Mouse (Mus musculus): ENCODE measurements at regions not wholly inside any gene's neighbourhood (a gene's known extent, or its start where the extent isn't known, plus 50 kb on each side); places are given as distances from the start of the nearest gene placed in this dataset.

DNA sequence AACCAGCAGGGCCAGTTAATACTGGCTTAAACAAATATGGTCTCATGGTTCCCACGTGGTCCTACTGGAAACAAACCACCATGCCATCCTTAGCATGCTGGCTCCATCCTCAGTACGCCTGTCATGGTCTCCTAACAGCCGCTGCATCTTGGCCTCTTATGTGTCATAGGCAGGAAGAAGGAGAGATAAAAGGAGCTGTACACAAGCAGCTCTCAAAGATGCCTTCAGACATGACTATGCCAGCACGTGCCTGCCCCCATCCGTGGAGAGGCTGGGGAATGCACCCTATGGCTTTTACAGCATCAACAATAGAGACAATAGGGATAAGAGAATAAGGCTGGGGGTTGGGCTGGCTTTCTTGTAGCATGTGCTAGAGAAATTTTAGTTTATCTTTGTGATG lies 171.0 kb upstream of the Stt3b start:
- no peak for DNase-seq (ENCODE audit: low spot score in 2 of 2)

DNA sequence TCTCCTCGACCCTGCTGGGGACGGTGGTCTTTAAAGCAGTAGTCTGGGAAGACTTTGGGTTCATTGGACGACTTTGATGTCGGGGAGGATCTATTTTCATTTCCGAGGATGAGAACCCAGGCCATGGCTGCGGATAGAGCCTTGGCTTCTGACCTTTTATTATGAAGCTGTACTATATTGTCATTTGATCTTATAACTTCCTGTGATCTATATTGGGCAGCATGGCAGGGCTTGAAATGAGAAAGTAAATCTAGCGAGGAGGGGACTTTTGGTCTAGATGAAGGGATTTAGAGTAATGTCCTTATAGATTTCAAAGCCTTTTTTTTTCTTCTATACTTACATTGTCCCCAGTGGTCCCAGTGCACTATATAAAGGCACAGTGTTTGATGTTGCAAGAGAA lies 172.8 kb upstream of the Stt3b start:
- DNase-seq (ENCODE audit: low spot score in 2 of 2), result no peak

DNA sequence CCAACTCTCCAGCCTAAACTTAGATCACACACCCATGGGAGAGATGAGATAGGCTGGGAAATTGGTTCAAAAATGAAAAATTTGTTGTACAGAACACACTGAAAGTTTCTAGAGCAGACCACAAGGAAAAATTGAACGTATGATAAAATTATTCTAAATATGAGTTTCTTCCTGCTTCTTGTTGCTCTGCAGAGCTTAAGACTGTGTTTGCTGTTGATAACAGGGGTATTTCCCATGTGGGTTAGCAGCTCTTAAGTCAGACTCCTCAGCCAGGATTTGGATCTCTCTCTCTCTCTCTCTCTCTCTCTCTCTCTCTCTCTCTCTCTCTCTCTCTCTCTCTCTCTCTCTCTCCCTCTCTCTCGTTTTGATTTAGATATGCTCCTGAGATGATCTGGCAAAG lies 173.5 kb upstream of the Stt3b start:
- DNase-seq (ENCODE audit: low spot score in 2 of 2), result no peak

DNA sequence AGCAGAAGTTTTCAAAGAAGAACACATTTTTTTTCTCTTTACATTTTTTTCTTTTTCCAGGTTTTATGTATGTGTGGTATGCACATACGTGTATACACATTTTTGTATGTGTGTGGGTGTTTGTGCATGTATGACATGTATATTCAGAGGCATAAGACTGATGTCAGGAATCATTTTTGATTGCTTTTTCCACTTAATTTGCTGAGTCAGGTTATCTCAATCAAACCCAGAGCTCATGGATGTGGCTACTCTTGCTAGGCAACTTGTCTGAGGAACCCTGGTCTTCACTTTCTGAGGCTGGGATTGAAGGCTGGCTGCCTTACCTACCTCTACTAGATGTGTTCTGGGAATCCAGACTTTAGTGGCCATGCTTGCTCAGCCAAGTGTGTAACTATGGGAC lies 174.2 kb upstream of the Stt3b start:
- DNase-seq (ENCODE audit: low spot score in 2 of 2), result no peak

DNA sequence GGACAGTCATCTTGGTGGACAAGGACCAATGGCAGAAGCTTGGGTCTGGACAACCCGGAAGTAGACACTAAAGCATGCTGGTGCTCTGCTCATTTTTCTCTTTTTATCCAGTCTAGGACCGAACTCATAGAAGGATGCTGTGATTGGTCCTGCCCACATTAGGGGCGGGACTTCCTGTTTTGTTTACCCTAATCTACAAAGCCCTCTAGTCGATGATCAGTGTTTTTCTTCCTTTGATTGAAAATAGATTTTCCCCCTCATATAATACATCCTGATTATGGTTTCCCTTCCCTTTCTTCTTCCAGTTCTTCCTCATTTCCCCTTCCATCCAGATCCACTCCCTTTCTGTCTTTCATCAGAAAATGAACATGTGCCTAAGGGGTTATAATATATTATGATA lies 175.0 kb upstream of the Stt3b start:
- no peak for DNase-seq (ENCODE audit: low spot score in 2 of 2)

DNA sequence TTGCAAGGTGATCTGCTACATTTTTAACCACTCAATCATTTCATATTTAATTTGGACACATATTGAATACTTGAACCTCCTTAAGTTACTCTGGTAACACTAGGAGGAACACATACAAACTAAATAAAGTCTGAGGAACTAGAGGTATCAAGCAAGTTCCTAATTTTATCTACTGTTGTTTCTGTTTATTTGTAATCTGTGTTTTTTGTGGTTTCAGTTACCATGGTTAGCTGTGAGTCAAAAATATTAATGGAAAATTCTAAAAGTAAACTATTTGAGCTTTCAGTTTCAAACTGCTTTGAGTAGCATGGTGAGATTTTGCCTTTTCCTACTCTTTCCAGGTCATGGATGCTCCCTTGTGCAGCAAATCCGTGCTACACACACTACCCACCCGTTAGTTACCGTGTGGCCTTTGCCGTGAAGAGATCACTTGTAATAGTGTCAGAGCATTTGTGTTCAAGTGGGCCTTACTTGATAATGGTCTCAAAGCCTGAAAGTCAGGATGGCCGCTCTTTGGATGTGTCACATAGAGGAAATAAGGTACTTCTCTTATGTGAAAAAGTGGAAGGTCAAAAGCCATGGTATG lies 177.0 kb upstream of the Stt3b start:
- DNase-seq (ENCODE audit: low spot score in 2 of 2), result no peak

DNA sequence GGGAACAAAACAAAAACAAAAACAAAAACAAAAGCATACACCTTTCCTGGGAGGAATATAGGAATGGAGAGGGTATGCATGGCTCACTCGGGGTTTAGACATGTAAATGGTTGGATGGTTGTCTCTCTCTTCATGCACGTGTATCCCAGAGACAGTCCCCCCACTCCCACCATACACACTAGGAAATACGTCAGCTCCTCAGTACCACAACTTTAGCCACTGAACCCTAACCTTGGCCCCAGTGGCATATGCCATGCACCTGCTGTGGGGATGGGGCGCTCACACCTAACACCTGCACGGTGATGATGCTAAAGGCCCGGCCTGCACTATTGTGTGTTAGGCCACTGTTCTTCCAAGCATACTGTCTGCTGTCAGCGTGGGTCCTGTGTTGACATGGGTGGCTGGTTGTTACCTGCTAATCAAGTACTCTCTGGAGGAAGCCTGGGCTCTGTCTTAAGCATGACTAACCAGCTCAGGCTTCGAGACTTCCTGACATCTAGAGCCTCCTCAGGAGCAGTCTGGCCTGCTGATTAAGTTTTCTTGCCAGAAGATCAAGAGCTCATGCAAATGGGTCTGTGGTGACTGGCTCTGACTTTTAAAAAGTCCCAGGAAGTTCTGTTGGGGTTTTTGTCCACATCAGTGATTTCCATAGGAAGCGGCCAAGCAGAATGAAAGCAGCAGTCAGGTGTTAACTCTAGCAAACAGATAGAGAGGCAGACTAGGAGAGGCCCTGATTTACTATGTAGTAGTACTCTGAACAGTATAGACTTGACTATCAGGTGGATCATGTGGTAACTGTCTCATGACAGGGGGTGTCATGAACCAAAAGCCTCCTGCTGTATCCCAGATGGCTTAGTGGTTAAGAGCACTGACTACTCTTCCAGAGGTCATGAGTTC lies 178.9 kb upstream of the Stt3b start:
- no peak for DNase-seq (ENCODE audit: low spot score in 2 of 2)

DNA sequence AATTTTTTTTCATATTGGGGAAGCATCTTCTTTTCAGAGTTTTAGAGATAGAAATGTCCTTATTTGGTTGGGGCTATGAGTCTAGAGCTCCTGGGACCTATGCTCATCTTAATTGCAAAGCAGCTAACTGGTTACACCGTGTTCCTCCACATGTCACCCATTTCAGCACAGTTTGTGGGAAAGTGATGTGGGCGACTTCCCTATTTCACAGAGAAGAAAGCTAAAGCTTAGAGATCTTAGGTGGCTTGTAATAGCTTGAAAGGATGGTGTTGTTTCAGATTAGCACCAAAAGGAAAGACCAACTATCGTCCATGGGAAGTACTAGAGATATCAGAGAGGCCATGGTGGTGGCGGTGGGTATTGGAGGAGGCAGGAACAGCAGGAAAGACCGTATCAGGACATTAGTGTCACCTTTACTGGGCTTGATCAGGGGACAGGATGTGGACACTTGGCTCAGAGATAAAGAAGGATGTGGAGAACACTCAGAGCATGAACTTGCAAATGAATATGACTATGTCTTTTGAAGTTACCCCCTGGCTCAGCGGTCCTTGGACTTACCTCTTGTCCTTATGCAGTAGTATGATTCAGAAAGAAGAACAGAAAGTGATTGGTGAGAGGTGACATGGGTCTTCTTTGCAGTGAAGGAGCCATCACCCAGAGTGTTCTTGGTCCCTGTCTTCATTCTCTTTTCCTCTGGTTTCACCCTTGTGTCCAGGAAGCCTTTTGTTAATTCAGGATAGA lies 182.4 kb upstream of the Stt3b start:
- peak in 1 of 2 experiments; percentile 10 for DNase-seq (ENCODE audit: low spot score in 2 of 2)

DNA sequence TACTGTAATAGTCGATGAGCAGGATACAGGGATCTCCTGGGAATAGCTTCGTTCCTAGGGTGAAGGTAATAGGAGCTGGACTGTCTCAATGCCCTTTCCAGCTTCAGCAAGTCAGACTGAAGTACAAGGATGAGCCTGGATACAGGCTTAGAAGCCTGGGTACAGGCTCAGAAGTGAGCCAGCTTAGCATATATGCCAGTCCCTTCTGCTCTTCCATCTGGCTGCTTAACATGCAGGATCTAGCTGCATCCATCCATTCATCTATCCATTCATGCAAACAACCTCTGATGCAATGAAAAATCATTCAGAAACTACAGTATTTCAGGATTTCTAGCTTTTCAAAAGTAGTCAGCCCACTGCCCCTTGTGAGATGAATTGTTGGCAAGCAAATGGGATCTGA lies 183.5 kb upstream of the Stt3b start:
- no peak for DNase-seq (ENCODE audit: low spot score in 2 of 2)

DNA sequence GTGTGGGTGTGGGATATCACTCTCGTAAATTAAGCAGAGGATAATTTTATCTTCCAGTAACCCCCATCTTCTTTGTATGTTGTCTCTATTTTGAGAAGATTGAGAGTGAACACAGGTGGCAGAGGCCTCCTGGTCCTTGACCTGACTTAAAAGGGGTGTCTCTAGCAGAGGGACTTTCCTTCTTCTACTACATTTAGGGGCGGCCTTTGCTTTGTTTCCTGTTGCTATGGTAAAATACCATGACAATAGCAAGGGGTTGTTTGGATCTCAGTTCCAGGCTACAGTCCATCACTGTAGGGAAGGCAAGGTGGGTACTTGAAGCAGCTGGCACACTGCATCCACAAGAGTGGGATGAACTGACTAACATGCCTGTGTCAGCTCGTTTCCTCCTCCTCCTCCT lies 189.3 kb upstream of the Stt3b start:
- DNase-seq (ENCODE audit: low spot score in 2 of 2), result no peak

DNA sequence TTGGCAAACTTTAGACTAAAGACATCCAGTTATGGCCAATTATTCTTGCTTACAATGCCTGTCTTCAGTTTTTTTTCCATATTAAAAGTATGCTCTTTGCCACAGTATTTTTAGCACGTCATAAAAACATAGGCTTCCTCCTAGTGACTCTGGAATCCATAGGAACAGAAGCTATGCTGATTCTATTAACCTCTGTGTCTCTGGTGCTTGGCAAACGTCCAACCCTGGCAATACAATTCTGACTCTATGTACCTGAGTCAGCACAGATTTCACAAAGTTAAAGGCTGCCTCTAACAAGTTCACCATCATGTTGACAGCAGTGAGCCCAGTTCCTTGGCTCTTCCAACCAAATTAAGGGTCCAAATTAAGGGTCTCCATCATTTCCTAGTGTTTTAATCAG lies 194.6 kb upstream of the Stt3b start:
- DNase-seq (ENCODE audit: low spot score in 2 of 2), result no peak

DNA sequence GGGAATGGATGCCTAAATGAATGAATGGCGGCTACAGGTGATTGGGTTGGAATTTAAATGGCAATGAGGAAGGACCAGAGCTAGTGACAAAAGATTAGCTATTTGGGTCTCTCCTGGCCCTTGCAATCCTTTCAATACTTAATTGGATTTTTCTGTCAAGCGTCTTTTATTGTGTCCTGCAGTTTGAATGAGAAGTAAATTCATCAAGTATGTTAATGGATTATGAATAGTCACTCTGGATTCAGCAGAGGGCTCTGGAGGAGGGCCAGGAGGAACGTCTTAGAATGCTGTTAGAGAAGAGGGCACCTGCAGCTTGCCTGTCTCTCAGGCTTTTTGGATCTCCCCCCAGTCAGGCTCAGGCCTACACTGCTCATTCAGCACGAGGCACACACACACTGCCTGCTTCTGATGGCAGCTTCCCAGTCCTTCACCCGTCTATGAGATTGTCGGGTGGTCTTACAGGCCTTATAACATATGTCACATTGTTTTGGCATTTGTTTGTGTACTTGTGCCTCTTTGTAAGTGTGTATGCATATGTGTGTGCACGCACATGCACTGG lies 197.0 kb upstream of the Stt3b start:
- no peak for DNase-seq (ENCODE audit: low spot score in 2 of 2)

DNA sequence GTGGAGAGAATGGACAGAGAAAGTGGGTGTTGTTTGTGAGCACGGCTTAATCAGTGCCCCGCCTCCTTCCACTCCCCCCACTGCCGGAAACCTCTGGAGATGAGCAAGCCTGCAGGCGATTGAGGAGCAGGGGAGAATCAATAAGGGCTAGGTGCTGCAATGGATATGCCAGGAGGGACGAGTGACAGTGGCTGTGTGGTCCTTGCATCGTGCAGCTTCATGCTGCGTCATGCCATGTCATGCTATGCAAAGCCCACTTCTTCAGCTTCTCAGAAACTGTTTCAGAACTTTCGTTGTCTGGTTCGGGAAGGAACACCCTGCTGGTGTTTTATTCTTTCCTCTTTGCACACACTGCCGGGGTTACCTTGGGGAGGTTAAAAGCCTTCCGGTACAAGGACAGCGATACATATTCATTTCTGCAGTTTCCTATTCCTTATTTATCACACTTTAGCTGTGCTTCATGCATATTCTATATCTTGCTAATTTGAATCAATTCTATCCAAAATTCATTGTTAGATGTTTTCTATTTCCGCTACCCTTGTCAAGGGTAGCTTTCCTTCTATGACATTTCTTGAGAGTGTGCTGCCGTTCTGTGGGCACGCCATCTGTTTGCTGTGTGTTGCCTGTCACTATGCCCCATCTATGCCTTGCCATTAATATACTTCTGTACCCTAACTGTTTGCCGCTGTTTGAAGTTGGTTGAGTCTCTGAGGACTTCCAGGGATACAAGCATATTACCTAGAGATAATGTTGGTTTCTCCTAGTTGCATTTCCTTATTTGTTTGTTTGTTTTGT lies 202.8 kb upstream of the Stt3b start:
- DNase-seq (ENCODE audit: low spot score in 2 of 2), result no peak

DNA sequence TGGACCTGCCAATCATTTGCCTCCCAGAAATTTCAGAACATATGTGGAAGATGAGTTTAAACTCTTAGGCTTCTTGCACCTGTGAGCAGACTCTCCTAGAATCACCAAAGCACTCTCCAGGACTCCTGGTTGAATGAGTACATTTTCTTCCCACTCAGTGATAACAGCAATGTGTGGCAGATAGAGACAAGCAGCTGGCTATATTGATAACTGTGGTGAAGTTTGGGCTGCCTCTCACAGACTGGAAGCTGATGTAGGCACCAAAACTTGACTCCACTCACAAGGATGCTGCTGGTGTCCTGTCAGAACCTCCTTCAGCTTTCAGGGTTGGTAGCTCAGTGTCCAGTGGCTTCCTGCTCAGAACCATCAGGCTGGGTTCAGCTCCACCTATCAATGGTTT lies 207.7 kb upstream of the Stt3b start:
- no peak for DNase-seq (ENCODE audit: low spot score in 2 of 2)

DNA sequence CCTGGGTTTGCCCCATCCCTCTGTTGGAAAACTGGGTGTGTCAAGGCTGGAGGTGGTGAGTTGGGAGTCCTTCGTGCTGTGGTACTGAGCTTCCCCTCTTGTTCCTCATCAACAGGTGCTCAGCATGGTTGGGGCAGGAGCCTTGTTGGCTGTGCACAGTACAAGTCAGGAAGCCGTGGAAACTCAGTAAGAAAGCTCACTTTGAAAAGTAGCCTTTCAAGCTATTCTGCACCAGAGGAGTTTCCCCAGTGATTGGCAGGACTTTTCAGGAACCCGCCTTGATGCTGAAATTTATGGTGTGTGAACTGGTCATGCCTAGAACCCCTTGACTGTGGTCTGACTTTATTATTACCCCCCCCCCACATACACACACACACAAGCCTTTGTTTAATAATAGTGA lies 213.9 kb upstream of the Stt3b start:
- no peak for DNase-seq (ENCODE audit: low spot score in 2 of 2)

DNA sequence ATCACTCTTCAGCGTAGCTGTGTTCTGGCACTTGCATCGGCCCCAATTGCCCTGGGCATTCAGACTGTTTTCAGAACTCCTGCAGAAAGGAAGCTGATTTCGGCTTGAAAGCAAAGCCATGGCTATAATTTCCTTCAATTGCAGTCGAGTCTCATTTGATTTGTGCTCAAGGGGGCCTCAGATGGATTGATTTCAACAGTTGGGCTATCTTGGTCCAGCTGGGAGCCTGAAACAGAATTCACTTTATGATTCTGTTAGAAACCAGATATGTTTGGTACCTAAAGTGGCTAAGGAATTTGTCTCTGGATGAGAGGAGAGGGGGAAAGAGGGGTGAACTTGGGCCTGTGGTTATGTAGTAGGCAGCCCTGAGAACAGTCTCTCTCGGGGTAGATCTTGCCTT lies 214.4 kb upstream of the Stt3b start:
- no peak for DNase-seq (ENCODE audit: low spot score in 2 of 2)

DNA sequence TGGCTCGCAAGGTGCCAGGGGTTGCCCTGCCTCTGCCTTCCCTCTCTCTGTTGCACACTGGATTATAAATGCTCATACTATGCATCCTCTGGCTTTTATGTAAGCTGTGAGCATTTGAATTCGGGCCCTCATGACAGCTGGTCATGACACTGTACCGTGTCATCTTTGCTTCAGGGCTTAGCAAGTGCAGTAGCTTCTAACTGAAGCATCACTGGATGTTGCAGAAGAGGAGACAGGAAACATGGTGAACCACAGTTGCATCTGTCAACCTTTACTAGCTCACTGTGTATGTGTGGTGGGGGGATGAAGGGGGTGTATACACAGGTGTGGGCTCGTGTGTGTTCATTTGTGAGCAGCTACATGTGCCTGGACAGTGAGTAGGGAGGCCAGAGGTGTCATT lies 216.1 kb upstream of the Stt3b start:
- DNase-seq (ENCODE audit: low spot score in 2 of 2), result no peak

DNA sequence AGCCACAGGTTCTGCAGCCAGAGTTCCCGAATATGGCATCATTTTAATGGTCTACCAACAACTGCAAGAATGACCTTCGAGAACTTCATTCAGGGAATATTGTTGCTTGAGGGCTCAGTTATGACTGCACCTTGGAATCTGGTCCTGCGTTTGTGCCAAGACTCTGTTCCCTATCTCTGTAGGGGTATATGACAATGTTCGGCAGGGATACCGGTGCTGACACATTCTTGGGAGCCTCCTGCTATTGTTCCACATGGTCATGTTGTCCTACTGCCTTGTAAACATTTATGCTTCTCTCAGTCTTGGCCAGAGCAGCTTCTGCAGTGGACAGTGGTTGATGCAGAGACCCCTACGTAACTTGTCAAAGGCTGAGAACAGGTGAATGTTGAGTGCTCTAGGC lies 216.8 kb upstream of the Stt3b start:
- DNase-seq (ENCODE audit: low spot score in 2 of 2), result no peak

DNA sequence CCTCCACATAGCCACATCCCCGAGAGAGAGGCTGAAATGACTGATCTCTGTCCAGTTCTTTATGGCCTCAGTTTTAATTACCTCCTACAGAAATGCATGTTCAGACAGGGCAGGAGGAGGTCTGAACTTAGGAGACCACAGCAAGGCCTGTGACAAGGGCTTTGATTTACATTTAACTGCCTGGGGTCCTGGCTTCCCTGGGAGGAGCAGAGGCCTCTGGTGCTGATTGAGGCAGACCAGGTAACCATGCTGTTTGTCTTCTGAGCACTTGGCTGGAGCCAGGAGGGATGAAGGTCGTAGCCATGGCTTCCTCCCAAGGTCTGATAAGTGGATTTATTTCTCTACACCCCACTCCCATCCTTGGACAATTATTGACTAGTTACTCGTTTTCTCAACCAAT lies 224.0 kb upstream of the Stt3b start:
- DNase-seq (ENCODE audit: low spot score in 2 of 2), result no peak

DNA sequence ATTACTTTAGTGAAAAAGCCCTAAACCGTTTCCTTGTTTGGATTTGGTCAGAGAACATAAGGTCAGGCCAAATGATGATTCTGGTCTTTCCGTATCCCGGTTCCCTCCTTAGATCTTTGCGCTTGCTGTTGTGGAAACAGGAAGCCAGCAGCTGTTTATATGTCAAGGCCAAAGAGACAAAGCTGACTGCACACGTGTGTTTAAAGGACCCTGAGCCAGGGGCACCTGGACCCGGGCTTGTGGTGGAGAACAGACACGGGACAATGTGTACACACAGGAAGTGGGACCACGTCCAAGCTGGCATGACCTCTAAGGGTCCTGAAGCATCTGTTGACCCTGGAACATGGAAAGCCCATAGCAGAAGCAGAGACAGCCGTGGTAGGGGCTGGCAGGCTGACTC lies 233.4 kb upstream of the Stt3b start:
- DNase-seq (ENCODE audit: low spot score in 2 of 2), result no peak

DNA sequence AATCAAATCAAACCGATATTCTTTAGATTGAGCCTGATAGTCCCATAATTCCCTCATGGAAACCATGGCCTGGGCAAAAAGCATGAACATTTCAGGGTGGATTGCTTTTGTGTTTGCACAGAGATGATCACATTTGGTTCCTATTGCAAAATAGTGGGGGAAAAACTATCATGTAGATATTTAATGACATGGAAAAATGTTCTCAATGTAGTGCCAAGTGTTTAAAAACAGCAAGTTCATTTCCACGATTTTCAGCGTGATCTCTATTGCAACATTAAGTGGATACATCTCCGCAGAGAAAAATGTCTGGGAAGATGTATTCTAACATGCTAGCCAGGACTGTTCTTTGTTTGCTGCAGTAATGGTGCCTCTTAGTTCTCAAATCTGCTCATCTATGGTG lies 235.0 kb upstream of the Stt3b start:
- DNase-seq (ENCODE audit: low spot score in 2 of 2), result no peak

DNA sequence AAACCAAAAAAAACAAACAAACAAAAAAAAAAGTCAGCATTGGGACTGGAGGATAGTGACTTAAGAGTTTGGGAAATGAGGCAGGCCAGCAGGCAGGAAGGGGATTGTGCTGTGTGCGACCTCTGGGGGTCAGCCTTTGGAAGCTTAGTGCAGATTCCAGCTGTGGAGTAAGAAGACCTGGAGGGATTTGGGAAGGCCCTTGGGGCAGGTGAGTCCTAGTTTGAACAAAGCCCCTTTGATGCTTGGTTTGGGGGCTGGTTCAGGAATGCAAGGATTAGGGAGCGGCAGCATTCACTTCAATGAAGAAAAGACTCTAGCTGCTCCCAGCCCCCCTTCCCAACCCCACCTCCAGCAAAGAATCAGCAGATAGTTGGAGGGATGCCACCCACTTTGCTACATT lies 235.6 kb upstream of the Stt3b start:
- no peak for DNase-seq (ENCODE audit: low spot score in 2 of 2)
